Mouse (Mus musculus) neural tube, embryonic 14.5 days (tissue): ENCODE results near the gene Dlgap1. TPM values are rescaled to one million over a fixed set of nuclear protein-coding genes. Genes with fewer than 3 reads are reported as not detected.

Experiments
- ATAC-seq: fragments of 200-750 bp; cut with Nextera tagmentation; 2 replicates; pipeline ENCODE4 v1.8.0; 2017; ENCODE audit warnings: low read depth, mild to moderate bottlenecking, moderate TSS enrichment, moderate library complexity
- H3K27ac ChIP-seq: fragments of 300-500 bp; sonication (generic); 2 replicates; pipeline ENCODE4 v1.5.1; 2014; ENCODE audit warnings: low read depth, mild to moderate bottlenecking, control low read depth, low read length, moderate library complexity, mixed read lengths
- H3K27me3 ChIP-seq: fragments of 300-500 bp; sonication (generic); 2 replicates; pipeline ENCODE4 v1.6.1; 2014; ENCODE audit warnings: low read length; ENCODE audit not compliant: control insufficient read depth, insufficient read depth
- H3K36me3 ChIP-seq: fragments of 300-500 bp; sonication (generic); 2 replicates; pipeline ENCODE4 v1.6.1; 2014; ENCODE audit warnings: low read length, mixed read lengths; ENCODE audit not compliant: control insufficient read depth, insufficient read depth
- H3K4me1 ChIP-seq: fragments of 300-500 bp; sonication (generic); 2 replicates; pipeline ENCODE4 v1.6.1; 2014; ENCODE audit warnings: low read length; ENCODE audit not compliant: control insufficient read depth, insufficient read depth
- H3K4me2 ChIP-seq: fragments of 300-500 bp; sonication (generic); 2 replicates; pipeline ENCODE4 v1.6.1; 2014; ENCODE audit warnings: mild to moderate bottlenecking, low read depth, low read length, control low read depth
- H3K4me3 ChIP-seq: fragments of 300-500 bp; sonication (generic); 2 replicates; pipeline ENCODE4 v1.5.1; 2014; ENCODE audit warnings: low read depth, low read length, control low read depth, mixed read lengths
- H3K9ac ChIP-seq: fragments of 300-500 bp; sonication (generic); replicated peaks from 2 replicates; pipeline ENCODE4 v1.6.1; 2014; ENCODE audit warnings: low read depth, mild to moderate bottlenecking, control low read depth, low read length, mixed read lengths
- H3K9me3 ChIP-seq: fragments of 300-500 bp; sonication (generic); 2 replicates; pipeline ENCODE4 v1.6.1; 2016; ENCODE audit warnings: low read length; ENCODE audit not compliant: control insufficient read depth
- WGBS: fragments of 180-500 bp; shearing (Covaris S2); extraction: QIAGEN DNeasy Blood & Tissue Kit; methylation state at CpG from one replicate; pipeline ENCODE4 v1.1.7; 2014; 5-methylcytosine and 5-hydroxymethylcytosine counted together
- polyA plus RNA-seq: library from polyadenylated mRNA; unstranded; fragments of >200 nt; fragmentation: Nextera tagmentation; extraction: Ambion mirVana; gene quantifications from 2 replicates; pipeline ENCODE4 v1.2.1, GENCODE M21; 2014

The Dlgap1 gene
- polyA plus RNA-seq, 1 experiment from 2014 or later = 51.0 TPM

- Histone ChIP-seq H3K27me3 (no peaks in the 10 kb centered on the region), H3K36me3 (no peaks in the 10 kb centered on the region), H3K4me2 (no peak overlapping the region), H3K4me3 (no peak overlapping the region), H3K9me3 (no peaks in the 10 kb centered on the region), H3K27ac (no peak overlapping the region), H3K9ac (no peak overlapping the region), H3K4me1 (no peaks in the 10 kb centered on the region)
- no peak for ATAC-seq
- WGBS = 75% methylated on average over 5 of the region's 5 CpGs
Measured at GRCm38 (mm10) chr17:70437229-70437628, 468.4 kb downstream of the Dlgap1 start.

- no peak overlapping the region for H3K4me2 ChIP-seq
- H3K4me1 ChIP-seq = no peaks in the 10 kb centered on the region
- H3K27ac ChIP-seq = no peak overlapping the region
- no peak overlapping the region for H3K9ac ChIP-seq
- H3K4me3 ChIP-seq = no peak overlapping the region
- H3K36me3 ChIP-seq = no peaks in the 10 kb centered on the region
- no peaks in the 10 kb centered on the region for H3K27me3 ChIP-seq
- ATAC-seq = no peak
- WGBS = 92% methylated on average over 14 of the region's 14 CpGs
- no peaks in the 10 kb centered on the region for H3K9me3 ChIP-seq
Measured at GRCm38 (mm10) chr17:70442976-70443375, 474.1 kb downstream of the Dlgap1 start.

- no peak overlapping the region for H3K4me2 ChIP-seq
- no peaks in the 10 kb centered on the region for H3K4me1 ChIP-seq
- no peak overlapping the region for H3K9ac ChIP-seq
- no peak overlapping the region for H3K27ac ChIP-seq
- no peaks in the 10 kb centered on the region for H3K27me3 ChIP-seq
- H3K4me3 ChIP-seq = no peak overlapping the region
- no peaks in the 10 kb centered on the region for H3K36me3 ChIP-seq
- 86% methylated on average over 8 of the region's 8 CpGs for WGBS
- no peaks in the 10 kb centered on the region for H3K9me3 ChIP-seq
- ATAC-seq = no peak
Measured at GRCm38 (mm10) chr17:70446451-70446850, 477.6 kb downstream of the Dlgap1 start.

GRCm38 (mm10) chr17:70455036-70455435 lies 486.2 kb downstream of the Dlgap1 start:
- H3K9me3 ChIP-seq = no peaks in the 10 kb centered on the region
- 88% methylated on average over 7 of the region's 7 CpGs for WGBS
- no peak overlapping the region for H3K27ac ChIP-seq
- ATAC-seq = no peak
- no peak overlapping the region for H3K9ac ChIP-seq
- no peak overlapping the region for H3K4me3 ChIP-seq
- H3K27me3 ChIP-seq = no peaks in the 10 kb centered on the region
- H3K4me1 ChIP-seq = no peaks in the 10 kb centered on the region
- no peaks in the 10 kb centered on the region for H3K36me3 ChIP-seq
- H3K4me2 ChIP-seq = no peak overlapping the region

GRCm38 (mm10) chr17:70457103-70457502 lies 488.2 kb downstream of the Dlgap1 start:
- Histone ChIP-seq H3K36me3 (no peaks in the 10 kb centered on the region), H3K27ac (no peak overlapping the region), H3K4me1 (no peaks in the 10 kb centered on the region), H3K9me3 (no peaks in the 10 kb centered on the region), H3K4me2 (no peak overlapping the region), H3K27me3 (no peaks in the 10 kb centered on the region), H3K9ac (no peak overlapping the region), H3K4me3 (no peak overlapping the region)
- 64% methylated on average over 1 of the region's 1 CpGs for WGBS
- no peak for ATAC-seq

- no peak overlapping the region for H3K4me3 ChIP-seq
- ATAC-seq = no peak
- no peaks in the 10 kb centered on the region for H3K9me3 ChIP-seq
- no peaks in the 10 kb centered on the region for H3K36me3 ChIP-seq
- H3K27me3 ChIP-seq = no peaks in the 10 kb centered on the region
- H3K4me1 ChIP-seq = no peaks in the 10 kb centered on the region
- H3K4me2 ChIP-seq = no peak overlapping the region
- 87% methylated on average over 8 of the region's 8 CpGs for WGBS
- H3K9ac ChIP-seq = no peak overlapping the region
- no peak overlapping the region for H3K27ac ChIP-seq
Measured at GRCm38 (mm10) chr17:70462231-70462630, 493.4 kb downstream of the Dlgap1 start.

- no peak overlapping the region for H3K4me2 ChIP-seq
- H3K9ac ChIP-seq = no peak overlapping the region
- no peaks in the 10 kb centered on the region for H3K27me3 ChIP-seq
- 75% methylated on average over 8 of the region's 8 CpGs for WGBS
- ATAC-seq = no peak
- H3K4me3 ChIP-seq = no peak overlapping the region
- no peak overlapping the region for H3K27ac ChIP-seq
- no peaks in the 10 kb centered on the region for H3K36me3 ChIP-seq
- no peaks in the 10 kb centered on the region for H3K9me3 ChIP-seq
- no peaks in the 10 kb centered on the region for H3K4me1 ChIP-seq
Measured at GRCm38 (mm10) chr17:70462771-70463491, 494.1 kb downstream of the Dlgap1 start.

- Histone ChIP-seq H3K9ac (no peak overlapping the region), H3K4me2 (no peak overlapping the region), H3K27ac (no peak overlapping the region), H3K4me3 (no peak overlapping the region), H3K4me1 (no peaks in the 10 kb centered on the region), H3K9me3 (no peaks in the 10 kb centered on the region), H3K27me3 (no peaks in the 10 kb centered on the region), H3K36me3 (no peaks in the 10 kb centered on the region)
- no peak for ATAC-seq
- WGBS = 53% methylated on average over 4 of the region's 4 CpGs
Measured at GRCm38 (mm10) chr17:70466413-70466812, 497.5 kb downstream of the Dlgap1 start.

- H3K9ac ChIP-seq = no peak overlapping the region
- H3K4me2 ChIP-seq = no peak overlapping the region
- 83% methylated on average over 7 of the region's 7 CpGs for WGBS
Measured at GRCm38 (mm10) chr17:70470970-70471371, 502.1 kb downstream of the Dlgap1 start.

More at GRCm38 (mm10) chr17:70470970-70471371, 502.1 kb downstream of the Dlgap1 start:
- Histone ChIP-seq H3K36me3 (no peaks in the 10 kb centered on the region), H3K4me3 (no peak overlapping the region), H3K27me3 (no peaks in the 10 kb centered on the region), H3K4me1 (no peaks in the 10 kb centered on the region), H3K27ac (no peak overlapping the region), H3K9me3 (no peaks in the 10 kb centered on the region)
- no peak for ATAC-seq
